Mouse (Mus musculus) embryonic fibroblast, embryonic 13.5 days (primary cell): ENCODE results near the gene Rbm20. TPM values are rescaled to one million over a fixed set of nuclear protein-coding genes. Genes with fewer than 3 reads are reported as not detected.

ENCODE experiments used
- H3K27ac ChIP-seq: 2 replicates; pipeline ENCODE4 v1.5.1; 2012; ENCODE audit warnings: low read length, control low read depth, inconsistent platforms; ENCODE audit not compliant: insufficient read depth
- H3K4me1 ChIP-seq: 2 replicates; pipeline ENCODE4 v1.6.1; 2011; ENCODE audit warnings: low read length; ENCODE audit not compliant: control insufficient read depth, insufficient read depth
- H3K4me3 ChIP-seq: 2 replicates; pipeline ENCODE4 v1.5.1; 2011; ENCODE audit warnings: mild to moderate bottlenecking, control low read depth, low read length; ENCODE audit not compliant: insufficient read depth
- CTCF ChIP-seq: IDR thresholded peaks from 2 replicates; pipeline ENCODE4 v1.5.1; 2011; ENCODE audit warnings: mild to moderate bottlenecking, control low read depth, low read length, moderate library complexity, borderline replicate concordance; ENCODE audit not compliant: insufficient read depth
- POLR2A ChIP-seq: IDR thresholded peaks from 2 replicates; pipeline ENCODE4 v1.6.1; 2011; ENCODE audit warnings: low read depth, mild to moderate bottlenecking, control low read depth, low read length, moderate library complexity
- polyA plus RNA-seq: library from polyadenylated mRNA; stranded (reverse); fragments of >200 nt; gene quantifications from 2 replicates; pipeline ENCODE4 v1.2.4, GENCODE M21; 2011; ENCODE audit warnings: low read depth; ENCODE audit not compliant: missing spikeins, insufficient read length

Gene Rbm20
- polyA plus RNA-seq, 1 experiment = 2.4 TPM

GRCm38 (mm10) chr19:53823847-53824246, 146.7 kb downstream of the Rbm20 start:
- Histone ChIP-seq H3K4me1 (no peaks in the 10 kb centered on the region), H3K4me3 (no peak overlapping the region), H3K27ac (no peak overlapping the region)
- TF ChIP-seq POLR2A (no peak), CTCF (no peak)

DNA sequence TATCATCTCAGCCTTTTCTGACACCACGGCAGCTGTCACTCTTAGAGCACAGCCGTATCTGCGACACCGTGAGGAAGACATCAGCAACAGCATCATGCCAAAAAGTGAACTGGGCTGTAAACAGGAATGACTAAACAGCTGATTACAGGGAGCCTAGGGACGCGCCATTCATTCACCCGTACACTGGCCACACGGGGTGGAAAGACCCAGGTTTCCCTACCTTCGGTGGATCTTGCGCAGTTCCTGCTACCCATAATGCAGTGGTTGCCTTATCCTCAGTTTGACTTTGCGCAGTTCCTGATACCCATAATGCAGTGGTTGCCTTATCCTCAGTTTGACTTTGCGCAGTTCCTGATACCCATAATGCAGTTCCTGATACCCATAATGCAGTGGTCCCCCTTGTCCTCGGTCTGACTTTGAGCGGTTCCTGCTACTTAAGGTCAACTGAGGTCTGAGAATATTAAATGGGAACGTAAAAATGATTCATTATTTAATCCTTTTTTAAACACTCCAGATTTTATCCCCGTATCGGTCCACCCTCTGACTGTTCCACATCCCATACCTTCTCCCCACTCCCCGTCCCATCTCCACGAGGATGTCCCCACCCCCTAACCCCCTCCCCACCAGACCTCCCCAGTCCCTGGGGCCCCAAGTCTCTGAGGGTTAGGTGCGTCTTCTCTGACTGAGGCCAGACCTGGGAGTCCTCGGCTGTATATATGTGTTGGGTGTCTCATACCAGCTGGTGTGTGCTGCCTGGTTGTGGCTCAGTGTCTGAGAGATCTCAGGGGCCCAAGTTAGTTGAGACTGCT, 148.0 kb downstream of the Rbm20 start:
- Histone ChIP-seq H3K27ac (no peak overlapping the region), H3K4me1 (no peaks in the 10 kb centered on the region), H3K4me3 (peak overlapping the region; percentile 33)
- TF ChIP-seq POLR2A (peak; percentile 42; the same call in 1 of the 2 replicates), CTCF (no peak)

DNA sequence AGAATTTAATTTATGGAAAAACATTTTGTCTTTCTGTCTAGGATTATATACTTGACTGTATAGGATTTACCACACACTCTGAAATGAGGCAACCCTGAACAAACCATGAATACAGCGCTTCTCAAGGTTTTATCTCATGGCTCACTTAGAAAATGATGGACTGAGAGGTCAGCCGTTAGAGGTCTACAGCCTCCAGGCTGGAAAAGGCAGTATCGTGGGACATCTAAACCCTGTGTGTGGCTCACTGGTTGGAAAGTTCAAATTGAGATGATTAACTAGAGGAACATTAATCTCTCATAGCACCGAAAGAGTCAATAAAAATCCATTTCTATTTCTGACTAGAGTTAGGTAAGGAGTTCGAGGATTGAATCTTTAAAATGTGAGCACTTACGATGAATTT, 152.9 kb downstream of the Rbm20 start:
- TF ChIP-seq POLR2A = no peak
- TF ChIP-seq CTCF = no peak
- no peaks in the 10 kb centered on the region for H3K4me1 ChIP-seq
- H3K27ac ChIP-seq = no peak overlapping the region
- H3K4me3 ChIP-seq = no peak overlapping the region

DNA sequence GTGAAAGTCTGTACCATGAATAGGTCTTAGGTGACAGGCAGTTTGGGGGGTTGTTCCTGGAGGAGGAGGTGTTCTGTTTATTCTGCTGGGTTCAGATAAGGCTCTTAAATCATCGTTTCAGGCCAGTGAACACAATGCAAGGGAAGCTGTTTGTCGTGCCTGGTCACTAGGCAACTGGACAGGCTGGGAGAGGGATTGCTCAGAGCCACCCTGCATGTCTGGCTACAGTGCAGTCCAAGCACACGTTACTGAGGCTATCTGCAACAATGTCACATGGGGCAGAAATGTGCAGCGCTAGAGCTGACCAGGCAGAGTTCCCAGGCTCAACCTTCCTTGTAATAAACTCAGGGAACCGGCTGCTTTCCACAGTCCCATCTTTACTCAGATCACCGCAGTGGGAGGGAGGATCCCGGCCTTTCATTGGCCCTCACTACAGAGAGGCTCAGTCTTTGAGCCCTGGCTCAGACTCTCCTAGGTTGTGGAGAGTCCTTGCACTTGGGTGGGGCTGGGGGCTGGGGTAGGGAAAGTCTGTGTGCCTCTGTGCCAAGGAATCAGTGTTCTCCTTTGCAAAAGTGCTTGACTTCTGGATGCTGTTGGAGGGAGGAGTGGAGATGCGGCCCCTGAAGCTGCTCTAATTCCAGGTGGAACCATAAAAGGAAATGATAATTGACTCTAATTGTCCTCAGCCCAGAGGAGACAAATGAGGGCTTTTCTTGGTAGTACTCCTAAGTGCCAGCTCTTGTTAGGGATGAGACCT, 153.5 kb downstream of the Rbm20 start:
- H3K4me1 ChIP-seq = no peaks in the 10 kb centered on the region
- no peak overlapping the region for H3K4me3 ChIP-seq
- TF ChIP-seq POLR2A = no peak
- no peak for TF ChIP-seq CTCF
- H3K27ac ChIP-seq = no peak overlapping the region

- Histone ChIP-seq H3K4me3 (no peak overlapping the region), H3K4me1 (no peaks in the 10 kb centered on the region), H3K27ac (no peak overlapping the region)
- TF ChIP-seq CTCF (no peak), POLR2A (no peak)
Observed at GRCm38 (mm10) chr19:53831164-53831448, 154.0 kb downstream of the Rbm20 start.

DNA sequence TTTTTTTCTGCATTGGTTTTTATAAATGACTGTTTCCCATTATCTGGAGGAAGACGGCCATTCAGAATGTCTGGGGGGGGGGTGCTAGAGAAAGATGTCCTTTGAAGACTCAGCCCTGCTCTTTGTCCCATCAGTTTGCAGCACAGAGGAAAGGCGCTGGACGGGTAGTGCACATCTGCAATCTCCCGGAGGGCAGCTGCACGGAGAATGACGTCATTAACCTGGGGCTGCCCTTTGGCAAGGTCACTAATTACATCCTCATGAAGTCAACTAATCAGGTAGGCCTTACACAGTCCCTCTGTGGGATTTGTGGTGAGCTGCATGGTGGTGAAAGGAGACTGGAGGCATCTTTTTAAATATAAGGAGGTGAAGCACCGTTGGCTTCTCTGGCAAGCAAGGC, 155.4 kb downstream of the Rbm20 start:
- no peak overlapping the region for H3K4me3 ChIP-seq
- H3K4me1 ChIP-seq = no peaks in the 10 kb centered on the region
- H3K27ac ChIP-seq = no peak overlapping the region
- TF ChIP-seq CTCF (no peak), POLR2A (no peak)

DNA sequence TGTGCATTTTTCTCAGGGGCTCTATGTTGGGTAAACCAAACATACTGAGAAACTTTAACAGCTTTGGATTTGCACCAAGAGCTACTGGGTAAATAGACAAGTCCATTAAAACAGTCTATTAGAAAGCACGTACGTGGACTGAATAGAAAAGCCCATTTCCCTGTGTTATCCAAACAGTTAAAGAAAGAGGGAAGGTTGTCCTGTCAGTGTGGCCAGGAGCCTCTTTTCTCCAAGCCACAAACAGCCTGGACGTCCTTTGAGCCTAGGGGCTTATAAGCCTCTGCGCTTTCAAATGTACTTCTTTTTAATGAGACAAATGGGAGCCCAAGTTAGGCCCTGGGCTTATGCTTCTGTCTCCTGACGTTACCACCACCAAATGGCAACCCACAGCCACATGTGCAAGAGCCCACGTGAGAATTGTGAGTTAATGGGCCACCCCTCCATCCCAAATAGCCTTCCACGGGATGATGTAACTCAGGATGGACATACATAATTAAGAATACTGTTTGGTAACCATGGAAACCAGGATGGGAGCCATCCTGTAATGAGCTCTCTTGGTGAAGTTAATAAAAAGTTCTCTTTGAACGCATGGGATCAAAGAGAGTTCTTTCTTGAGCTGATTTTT, 156.8 kb downstream of the Rbm20 start:
- no peaks in the 10 kb centered on the region for H3K4me1 ChIP-seq
- no peak overlapping the region for H3K4me3 ChIP-seq
- H3K27ac ChIP-seq = no peak overlapping the region
- TF ChIP-seq CTCF = no peak
- no peak for TF ChIP-seq POLR2A

GRCm38 (mm10) chr19:53836569-53837454, 159.7 kb downstream of the Rbm20 start:
- H3K4me3 ChIP-seq = no peak overlapping the region
- H3K4me1 ChIP-seq = no peaks in the 10 kb centered on the region
- TF ChIP-seq POLR2A = no peak
- TF ChIP-seq CTCF = no peak
- no peak overlapping the region for H3K27ac ChIP-seq

GRCm38 (mm10) chr19:53838850-53839249, 161.7 kb downstream of the Rbm20 start:
- Histone ChIP-seq H3K4me1 (no peaks in the 10 kb centered on the region), H3K4me3 (no peak overlapping the region), H3K27ac (no peak overlapping the region)
- TF ChIP-seq POLR2A (no peak), CTCF (no peak)
